Mouse (Mus musculus): Measurements from ENCODE around the gene Hmgn3.

DNA sequence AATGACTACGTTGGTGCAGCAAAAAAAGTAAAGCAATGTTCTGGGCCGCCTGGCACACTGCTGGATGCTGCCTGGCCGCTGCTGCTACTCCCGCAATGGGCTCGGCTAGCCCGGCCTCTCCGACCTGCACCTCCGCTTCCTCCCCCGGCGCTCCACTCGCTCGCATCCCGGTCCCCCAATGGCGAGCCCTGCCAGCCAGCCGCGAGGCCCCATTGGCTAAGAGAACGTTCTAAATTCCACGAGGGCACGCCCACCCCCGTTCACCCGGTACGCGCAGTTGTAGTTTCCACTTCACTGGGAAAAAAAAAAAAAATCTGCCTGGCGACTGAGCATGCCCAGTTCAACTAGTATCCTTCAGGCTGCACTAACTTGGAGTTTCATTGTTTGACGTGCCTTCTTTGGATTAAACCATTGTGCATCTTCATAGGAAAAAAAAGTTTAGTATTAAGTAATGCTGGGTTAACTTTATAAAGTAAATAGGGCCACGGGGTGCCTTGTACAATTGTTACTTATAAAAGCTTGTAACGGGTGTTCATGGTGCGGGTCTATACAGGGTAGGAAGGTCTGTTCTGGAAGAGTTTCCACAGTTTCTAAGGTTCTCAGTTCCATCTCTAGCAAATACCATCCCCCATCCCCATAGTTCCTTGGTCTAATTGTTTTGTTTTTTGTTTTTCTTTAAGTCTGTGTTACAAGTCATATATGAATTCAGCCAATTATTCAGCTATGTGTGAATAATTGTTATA lies at the start of gene Hmgn3:
- TF ChIP-seq MYOG (IDR thresholded peaks at IDR 0.05; ENCODE audit: control insufficient read depth in 1 of 3, insufficient read depth in 1 of 3, insufficient read length in 2 of 3, low read depth in 2 of 3) (no peak), POLR2A (IDR thresholded peaks at IDR 0.05; ENCODE audit: insufficient read length, low read depth) (peak; percentile 95), POLR2AphosphoS2 (IDR thresholded peaks at IDR 0.05; ENCODE audit: insufficient read length, low read depth) (peak; percentile 88), USF1 (IDR thresholded peaks at IDR 0.05; ENCODE audit: low read depth) (no peak), CEBPB (IDR thresholded peaks at IDR 0.05; ENCODE audit: insufficient read depth, poor library complexity, severe bottlenecking) (no peak)
